17 mouse cellular contexts compared by ENCODE assay signal in the genomic region with DNA sequence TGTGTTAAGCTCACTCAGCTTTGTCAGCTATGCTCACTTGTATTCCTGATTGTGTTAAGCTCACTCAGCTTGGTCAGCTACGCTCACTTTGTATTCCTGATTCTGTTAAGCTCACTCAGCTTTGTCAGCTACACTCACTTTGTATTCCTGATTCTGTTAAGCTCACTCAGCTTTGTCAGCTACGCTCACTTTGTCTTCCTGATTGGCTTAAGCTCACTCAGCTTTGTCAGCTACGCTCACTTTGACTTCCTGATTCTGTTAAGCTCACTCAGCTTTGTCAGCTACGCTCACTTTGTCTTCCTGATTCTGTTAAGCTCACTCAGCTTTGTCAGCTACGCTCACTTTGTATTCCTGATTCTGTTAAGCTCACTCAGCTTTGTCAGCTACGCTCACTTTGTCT. TPM values are rescaled to one million over a fixed set of nuclear protein-coding genes. Genes with fewer than 3 reads are reported as not detected.
"Had no signal": no experiment of that assay in that cellular context is flagged by ENCODE, and none has a peak within 500 bp of the region (broad histone marks: within the 10 kb centered on the region; RNA-seq: fewer than 3 reads in every experiment).

No protein-coding gene starts in this region.

RNA-seq across cellular contexts. Expression of a gene that starts 5.1 kb away (rescaled TPM):
- polyA plus RNA-seq: frontal cortex, adult 2 months; heart, embryonic 10.5 days; heart, embryonic 12.5 days; heart, embryonic 14.5 days; heart, embryonic 16.5 days; hindbrain, embryonic 10.5 days; hindbrain, embryonic 12.5 days; hindbrain, embryonic 14.5 days; hindbrain, embryonic 16.5 days; inflammation-experienced regulatory T-cells, adult 6 months; intestine, embryonic 15.5 days; intestine, postnatal 0 days; kidney, embryonic 14.5 days; kidney, embryonic 16.5 days; limb, embryonic 10.5 days; limb, embryonic 12.5 days; limb, embryonic 14.5 days had no signal

RNA-seq across cellular contexts. Expression of a gene that starts 9.2 kb away (rescaled TPM):
- polyA plus RNA-seq: frontal cortex, adult 2 months; heart, embryonic 10.5 days; heart, embryonic 12.5 days; heart, embryonic 14.5 days; heart, embryonic 16.5 days; hindbrain, embryonic 10.5 days; hindbrain, embryonic 12.5 days; hindbrain, embryonic 14.5 days; hindbrain, embryonic 16.5 days; intestine, embryonic 15.5 days; intestine, postnatal 0 days; kidney, embryonic 14.5 days; kidney, embryonic 16.5 days; limb, embryonic 10.5 days; limb, embryonic 12.5 days; limb, embryonic 14.5 days had no signal

RNA-seq across cellular contexts. Expression of a gene that starts 17.3 kb away (rescaled TPM):
- polyA plus RNA-seq: frontal cortex, adult 2 months; heart, embryonic 10.5 days; heart, embryonic 12.5 days; heart, embryonic 14.5 days; heart, embryonic 16.5 days; hindbrain, embryonic 10.5 days; hindbrain, embryonic 12.5 days; hindbrain, embryonic 14.5 days; hindbrain, embryonic 16.5 days; inflammation-experienced regulatory T-cells, adult 6 months; intestine, embryonic 15.5 days; intestine, postnatal 0 days; kidney, embryonic 14.5 days; kidney, embryonic 16.5 days; limb, embryonic 10.5 days; limb, embryonic 12.5 days; limb, embryonic 14.5 days had no signal

RNA-seq across cellular contexts. Expression of a gene that starts 17.5 kb away (rescaled TPM):
- polyA plus RNA-seq: frontal cortex, adult 2 months; heart, embryonic 10.5 days; heart, embryonic 12.5 days; heart, embryonic 14.5 days; heart, embryonic 16.5 days; hindbrain, embryonic 10.5 days; hindbrain, embryonic 12.5 days; hindbrain, embryonic 14.5 days; hindbrain, embryonic 16.5 days; inflammation-experienced regulatory T-cells, adult 6 months; intestine, embryonic 15.5 days; intestine, postnatal 0 days; kidney, embryonic 14.5 days; kidney, embryonic 16.5 days; limb, embryonic 10.5 days; limb, embryonic 12.5 days; limb, embryonic 14.5 days had no signal

RNA-seq across cellular contexts. Expression of a gene that starts 29.4 kb away (rescaled TPM):
- polyA plus RNA-seq: frontal cortex, adult 2 months; heart, embryonic 10.5 days; heart, embryonic 12.5 days; heart, embryonic 14.5 days; heart, embryonic 16.5 days; hindbrain, embryonic 10.5 days; hindbrain, embryonic 12.5 days; hindbrain, embryonic 14.5 days; hindbrain, embryonic 16.5 days; inflammation-experienced regulatory T-cells, adult 6 months; intestine, embryonic 15.5 days; intestine, postnatal 0 days; kidney, embryonic 14.5 days; kidney, embryonic 16.5 days; limb, embryonic 10.5 days; limb, embryonic 12.5 days; limb, embryonic 14.5 days had no signal
